In the genomic region with DNA sequence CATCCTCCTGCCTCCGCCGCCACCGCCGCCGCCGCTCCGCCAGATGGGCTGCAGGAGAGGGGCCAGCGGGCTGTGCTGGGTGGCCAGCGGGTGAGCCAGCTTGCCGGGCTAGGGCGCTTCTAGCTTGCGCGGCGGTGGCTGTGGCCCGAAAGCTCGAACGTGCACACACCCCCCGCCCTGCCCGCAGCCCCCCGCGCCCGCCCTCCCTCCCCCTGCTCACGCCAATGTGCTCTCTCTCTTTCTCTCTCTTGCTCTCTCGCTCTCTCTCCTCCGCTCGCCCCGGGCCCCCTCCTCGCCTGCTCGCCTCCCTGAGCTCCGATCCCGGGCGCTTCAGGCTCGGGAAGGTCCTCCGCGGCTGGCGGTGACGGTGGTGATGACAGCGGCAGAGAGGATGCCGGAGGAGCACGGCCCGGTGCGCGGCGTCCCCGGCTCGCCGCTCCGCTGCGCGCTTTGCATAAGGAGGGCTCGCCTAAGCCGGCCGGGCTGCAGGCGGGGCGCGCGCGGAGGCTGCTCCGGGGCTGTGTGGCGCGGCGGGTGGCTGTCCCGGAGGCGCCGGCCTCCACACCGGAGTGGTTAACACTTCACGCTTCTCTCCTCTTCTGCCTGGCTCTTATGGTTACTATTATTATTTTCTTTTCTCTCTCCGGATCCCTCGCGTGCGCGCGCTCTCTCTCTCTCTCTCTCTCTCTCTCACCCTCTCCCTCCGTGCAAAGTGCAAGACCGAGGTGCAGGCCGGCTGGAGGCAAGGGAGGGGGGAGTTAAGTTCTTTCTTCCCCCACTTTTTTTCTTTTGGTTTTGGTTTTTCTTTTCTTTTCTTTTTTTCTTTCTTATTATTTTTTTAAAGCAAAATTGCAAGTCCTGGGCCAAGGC, we compare ENCODE assay signal across 8 mouse cellular contexts. TPM values are rescaled to one million over a fixed set of nuclear protein-coding genes. Genes with fewer than 3 reads are reported as not detected.
A peak's percentile ranks its signal among the peaks of the same experiment; 100 is the strongest.
DNase-seq lines count a peak whose midpoint lies in the region; ATAC-seq and TF ChIP-seq lines count a peak whose summit lies in the region.

No protein-coding gene starts in this region.

- peaks cover 40% of the 10 kb centered on the region for H3K27me3 ChIP-seq in hindbrain, embryonic 10.5 days (ENCODE audit: insufficient read depth, poor library complexity, severe bottlenecking)
- H3K27me3 ChIP-seq in lung, embryonic 16.5 days (ENCODE audit: control insufficient read depth, insufficient read depth, low read depth, low read length) = no peaks in the 10 kb centered on the region; the same call in 1 of the 2 replicates
- H3K27me3 ChIP-seq in thymus, adult 2 months (ENCODE audit: control insufficient read depth, insufficient read depth, low read length) = peaks cover 6% of the 10 kb centered on the region; the same call in 1 of the 2 replicates

- H3K27ac ChIP-seq in hindbrain, embryonic 10.5 days = peak overlapping the region; percentile 89
- H3K27ac ChIP-seq in lung, embryonic 16.5 days (ENCODE audit: low read length) = peak overlapping the region; percentile 97
- no peak overlapping the region for H3K27ac ChIP-seq in olfactory bulb, adult 2 months (ENCODE audit: insufficient read depth, low read depth, low read length)
- no peak overlapping the region; the same call in 1 of the 2 replicates for H3K27ac ChIP-seq in thymus, adult 2 months (ENCODE audit: control insufficient read depth, insufficient read depth, low read length)

- no peak for TF ChIP-seq POLR2A in olfactory bulb, adult 2 months (IDR thresholded peaks at IDR 0.05; ENCODE audit: insufficient read depth, low read depth, low read length)
- TF ChIP-seq POLR2A in thymus, adult 2 months (IDR thresholded peaks at IDR 0.05; ENCODE audit: control insufficient read depth, extremely low read depth, insufficient read depth, low read length, poor library complexity) = no peak

- H3K4me2 ChIP-seq in lung, embryonic 16.5 days (ENCODE audit: low read depth, low read length) = peak overlapping the region; percentile 68

- no peaks in the 10 kb centered on the region for H3K9me3 ChIP-seq in hindbrain, embryonic 10.5 days
- no peaks in the 10 kb centered on the region for H3K9me3 ChIP-seq in lung, embryonic 16.5 days (ENCODE audit: control insufficient read depth, low read length)

- WGBS in hindbrain, embryonic 10.5 days = under 1% methylated on average over 69 of the region's 76 CpGs
- under 1% methylated on average over 58 of the region's 76 CpGs for WGBS in lung, embryonic 16.5 days
- WGBS in olfactory bulb, adult 2 months = under 1% methylated on average over 67 of the region's 76 CpGs
- WGBS in thymus, adult 2 months = under 1% methylated on average over 71 of the region's 76 CpGs

- TF ChIP-seq CTCF in olfactory bulb, adult 2 months (IDR thresholded peaks at IDR 0.05; ENCODE audit: insufficient read depth, low read depth, low read length) = no peak
- no peak for TF ChIP-seq CTCF in thymus, adult 2 months (IDR thresholded peaks at IDR 0.05; ENCODE audit: borderline replicate concordance, control insufficient read depth, extremely low read depth, insufficient read depth, low read length, poor library complexity)

- DNase-seq in ES-CJ7 (ENCODE audit: low read depth, low spot score) = peak; percentile 52
- DNase-seq in cerebellum, adult 8-10 months = peak; percentile 71
- DNase-seq in frontal cortex, postnatal 10 days (ENCODE audit: low spot score in 2 of 2) = peak; percentile 30 to 56
- peak; percentile 84 for DNase-seq in hindbrain, embryonic 10.5 days (ENCODE audit: low spot score)
- DNase-seq in layer of hippocampus, postnatal 10 days (ENCODE audit: low spot score in 2 of 2) = peak; percentile 48 to 65
- peak; percentile 68 for DNase-seq in thymus, adult 2 months

- ATAC-seq in lung, embryonic 16.5 days (ENCODE audit: low read depth) = peak; percentile 75

- H3K4me1 ChIP-seq in hindbrain, embryonic 10.5 days (replicated peaks) = peaks cover 40% of the 10 kb centered on the region
- peaks cover 7% of the 10 kb centered on the region; the same call in 1 of the 2 replicates for H3K4me1 ChIP-seq in lung, embryonic 16.5 days (replicated peaks; ENCODE audit: control insufficient read depth, insufficient read depth, low read length)
- peaks cover 13% of the 10 kb centered on the region for H3K4me1 ChIP-seq in olfactory bulb, adult 2 months (ENCODE audit: control insufficient read depth, insufficient read depth, low read length)
- H3K4me1 ChIP-seq in thymus, adult 2 months (replicated peaks; ENCODE audit: control insufficient read depth, insufficient read depth, low read length) = peaks cover 16% of the 10 kb centered on the region

- peak overlapping the region; percentile 83 for H3K9ac ChIP-seq in lung, embryonic 16.5 days (ENCODE audit: low read length)

- H3K4me3 ChIP-seq in hindbrain, embryonic 10.5 days = peak overlapping the region; percentile 74
- peak overlapping the region; percentile 76 for H3K4me3 ChIP-seq in lung, embryonic 16.5 days (ENCODE audit: low read length)
- peak overlapping the region; percentile 74 for H3K4me3 ChIP-seq in olfactory bulb, adult 2 months (ENCODE audit: insufficient read depth, low read depth, low read length)
- peak overlapping the region; percentile 52 for H3K4me3 ChIP-seq in thymus, adult 2 months (ENCODE audit: control insufficient read depth, insufficient read depth, low read length)

- H3K36me3 ChIP-seq in hindbrain, embryonic 10.5 days = no peaks in the 10 kb centered on the region
- H3K36me3 ChIP-seq in lung, embryonic 16.5 days (ENCODE audit: control insufficient read depth, insufficient read depth, low read length) = no peaks in the 10 kb centered on the region
- no peaks in the 10 kb centered on the region for H3K36me3 ChIP-seq in thymus, adult 2 months (ENCODE audit: control insufficient read depth, insufficient read depth, low read length)

RNA-seq across cellular contexts. Expression of gene Maf, which starts 0.5 kb away (rescaled TPM):
- 2.3 and 2.9 TPM in 2 replicates for polyA plus RNA-seq in hindbrain, embryonic 10.5 days (2016; fragmentation: Nextera tagmentation; extraction: Ambion mirVana)
- 10 to 100 TPM; 25.8 to 28.2 TPM for total RNA-seq in layer of hippocampus, postnatal 10 days (2021)
- 13.4 and 13.8 TPM in 2 replicates for polyA plus RNA-seq in lung, embryonic 16.5 days (2015; fragmentation: Nextera tagmentation; extraction: Ambion mirVana)
- polyA plus RNA-seq in olfactory bulb, adult 2 months (2012; ENCODE audit: insufficient read depth, insufficient read length, low replicate concordance, missing spikeins) = not detected in 2 replicates
- 4.4 and 5.6 TPM in 2 replicates for polyA plus RNA-seq in thymus, adult 2 months (2012; rRNA removed)

Comparison
In these comparisons a context has a peak if more than half of its experiments do, and no peak if none do; other contexts are left out.
1. H3K27ac ChIP-seq: peak in hindbrain, embryonic 10.5 days (single experiment) and lung, embryonic 16.5 days (single experiment); none in olfactory bulb, adult 2 months (single experiment) and thymus, adult 2 months (single experiment).
2. Peak in every context shown above with its lines, with median percentiles within 50 percentile points of each other: DNase-seq and H3K4me3 ChIP-seq.